In the genomic region with DNA sequence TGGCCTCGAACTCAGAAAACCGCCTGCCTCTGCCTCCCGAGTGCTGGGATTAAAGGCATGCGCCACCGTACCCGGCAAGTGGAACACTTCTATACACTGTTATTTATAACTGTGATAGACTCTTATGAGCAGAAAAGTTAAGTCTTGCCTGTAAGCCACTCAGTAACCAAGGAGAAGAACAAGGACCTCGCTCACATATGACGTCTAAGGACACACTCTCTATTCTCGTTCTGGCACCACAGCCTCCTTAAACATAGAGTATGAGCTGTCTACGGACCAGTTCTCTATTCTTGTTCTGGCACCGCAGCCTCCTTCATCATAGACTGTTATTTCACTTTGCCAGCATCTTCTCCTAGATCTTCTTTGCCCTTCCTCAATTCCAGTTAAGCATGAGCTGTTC, we compare ENCODE assay signal across 20 mouse cellular contexts. TPM values are rescaled to one million over a fixed set of nuclear protein-coding genes. Genes with fewer than 3 reads are reported as not detected.
DNase-seq lines count a peak whose midpoint lies in the region; ATAC-seq lines count a peak whose summit lies in the region.
"Had no signal": no experiment of that assay in that cellular context is flagged by ENCODE, and none has a peak within 500 bp of the region (broad histone marks: within the 10 kb centered on the region; RNA-seq: fewer than 3 reads in every experiment).

No protein-coding gene starts in this region.

- H3K9me3 ChIP-seq in heart, embryonic 12.5 days (replicated peaks): no peaks in the 10 kb centered on the region
- H3K9me3 ChIP-seq in heart, embryonic 10.5 days: no peaks in the 10 kb centered on the region

- WGBS in heart, embryonic 12.5 days: 85% methylated on average over 11 of the region's 11 CpGs
- 91% methylated on average over 11 of the region's 11 CpGs for WGBS in heart, embryonic 10.5 days

- peaks cover 27% of the 10 kb centered on the region for H3K4me1 ChIP-seq in heart, embryonic 12.5 days (replicated peaks)
- peaks cover 29% of the 10 kb centered on the region; the same call in 1 of the 2 replicates for H3K4me1 ChIP-seq in heart, embryonic 10.5 days

- H3K9ac ChIP-seq in heart, embryonic 12.5 days: no peak overlapping the region

- peak; percentile 53 for DNase-seq in heart, adult 11 months
- no peak for DNase-seq in heart, embryonic 10.5 days (ENCODE audit: low spot score)
- DNase-seq in heart, adult 18-20 months: no peak
- peak; percentile 28 to 53 for DNase-seq in right cerebral cortex, postnatal 10 days (ENCODE audit: low spot score in 2 of 2)
- no peak for DNase-seq in right cerebral cortex, adult 2 months (ENCODE audit: low spot score in 2 of 2)
- DNase-seq: adrenal gland, adult 2 months; adrenal gland, adult 8-10 months; adrenal gland, postnatal 10 days; adrenal gland, postnatal 14 days; adrenal gland, postnatal 25 days; adrenal gland, postnatal 36 days; B cell, adult 2 months; cerebellum, adult 11 months; cerebellum, adult 11-12 months had no signal

- H3K4me3 ChIP-seq in heart, embryonic 12.5 days: no peak overlapping the region
- H3K4me3 ChIP-seq in heart, embryonic 10.5 days: no peak overlapping the region

- H3K36me3 ChIP-seq in heart, embryonic 12.5 days: no peaks in the 10 kb centered on the region
- no peaks in the 10 kb centered on the region for H3K36me3 ChIP-seq in heart, embryonic 10.5 days
- H3K36me3 ChIP-seq: G1E had no signal

- H3K27me3 ChIP-seq in heart, embryonic 12.5 days (replicated peaks): no peaks in the 10 kb centered on the region
- H3K27me3 ChIP-seq in heart, embryonic 10.5 days (ENCODE audit: insufficient read depth, poor library complexity, severe bottlenecking): no peaks in the 10 kb centered on the region

- no peak for ATAC-seq in heart, embryonic 12.5 days (ENCODE audit: insufficient number of reproducible peaks, low FRiP score)
- ATAC-seq: activated CD4-positive, CD25-positive, alpha-beta regulatory T cell, adult 4 months; CD4-positive, CD25-positive, alpha-beta regulatory T cell, adult 4 months; Patski had no signal

- no peak overlapping the region for H3K4me2 ChIP-seq in heart, embryonic 12.5 days

- H3K27ac ChIP-seq in heart, embryonic 12.5 days (ENCODE audit: poor library complexity, severe bottlenecking): no peak overlapping the region
- 0 out of 2 replicates have a peak overlapping the region, but pooled peaks have one; percentile 83 for H3K27ac ChIP-seq in heart, embryonic 10.5 days

RNA-seq across cellular contexts. Expression of a gene that starts 55.1 kb away (rescaled TPM):
- 7.9 and 10.5 TPM in 2 replicates for polyA plus RNA-seq in heart, embryonic 12.5 days (2016; fragmentation: Nextera tagmentation; extraction: Ambion mirVana)
- polyA plus RNA-seq in heart, embryonic 10.5 days (2016; fragmentation: Nextera tagmentation; extraction: Ambion mirVana): 5.0 and 10.1 TPM in 2 replicates
- 10 to 100 TPM; 14.7 to 16.7 TPM for total RNA-seq in heart, adult 18-20 months (2021)
- total RNA-seq: MEL had no signal
- polyA plus RNA-seq: G1E had no signal

Comparison
In these comparisons a context has a peak if more than half of its experiments do, and no peak if none do; other contexts are left out.
1. DNase-seq: peak in heart, adult 11 months (single experiment) and right cerebral cortex, postnatal 10 days (2 of 2); none in heart, embryonic 10.5 days (single experiment), heart, adult 18-20 months (0 of 2) and right cerebral cortex, adult 2 months (0 of 2).